Mouse (Mus musculus): ENCODE results near the gene Btg4. TPM values are rescaled to one million over a fixed set of nuclear protein-coding genes. Genes with fewer than 3 reads are reported as not detected.

The Btg4 gene
- 0.04 TPM for polyA plus RNA-seq (2012; fragmentation: generic; extraction: Trizol)

DNA sequence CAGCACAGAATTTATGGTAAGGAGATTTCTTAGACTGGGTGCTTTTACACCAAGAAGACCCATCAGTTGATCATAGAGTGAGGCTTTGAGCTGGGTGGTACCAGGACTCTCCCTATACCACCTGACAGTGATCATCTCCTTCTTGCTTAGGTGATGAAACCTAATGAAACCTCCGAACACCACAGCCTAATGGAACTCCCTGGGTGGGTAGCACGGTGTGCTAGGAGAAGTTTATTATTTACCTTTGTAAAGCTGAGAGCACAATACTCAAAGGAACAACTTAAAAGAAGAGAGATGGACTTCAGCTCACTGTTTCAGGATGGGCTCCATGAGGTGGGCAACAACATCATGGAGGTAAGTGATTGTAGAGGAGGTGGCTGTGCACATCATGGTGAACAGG lies at the start of gene Btg4:
TSS of gene Btg4 (plus strand) at position 301 of the 400 bp plus-strand sequence.
- H3K79me2 ChIP-seq (ENCODE audit: control insufficient read depth, insufficient read depth) = no peaks in the 10 kb centered on the region
- H3K36me3 ChIP-seq (ENCODE audit: control insufficient read depth, insufficient read depth) = peaks cover 11% of the 10 kb centered on the region
- H3K4me3 ChIP-seq = no peak within 1 kb of the TSS
- no peaks in the 10 kb centered on the region for H3K27me3 ChIP-seq (ENCODE audit: control insufficient read depth, insufficient read depth, insufficient read length)
- TF ChIP-seq E2F4 (IDR thresholded peaks at IDR 0.05; ENCODE audit: insufficient read depth) (no peak), USF1 (IDR thresholded peaks at IDR 0.05; ENCODE audit: low read depth) (no peak), TCF3 (IDR thresholded peaks at IDR 0.05; ENCODE audit: insufficient read length, low read depth) (no peak), CEBPB (IDR thresholded peaks at IDR 0.05; ENCODE audit: insufficient read depth, poor library complexity, severe bottlenecking) (peak; percentile 59; the same call in 1 of the 2 replicates)
- no peak within 1 kb of the TSS for H3ac ChIP-seq (ENCODE audit: control insufficient read depth, insufficient read length)
- H3K4me2 ChIP-seq (ENCODE audit: low read depth) = peak within 1 kb of the TSS; percentile 25

- TF ChIP-seq SRF (IDR thresholded peaks at IDR 0.05; ENCODE audit: control insufficient read depth, insufficient read length, low read depth) (no peak), TCF12 (IDR thresholded peaks at IDR 0.05; ENCODE audit: insufficient read depth, poor library complexity, severe bottlenecking) (no peak), POLR2A (IDR thresholded peaks at IDR 0.05; ENCODE audit: insufficient read length, low read depth) (no peak), MYOG (IDR thresholded peaks at IDR 0.05; ENCODE audit: control insufficient read depth in 1 of 3, insufficient read depth in 1 of 3, insufficient read length in 2 of 3, low read depth in 2 of 3) (no peak), POLR2AphosphoS2 (IDR thresholded peaks at IDR 0.05; ENCODE audit: insufficient read length, low read depth) (no peak), E2F4 (IDR thresholded peaks at IDR 0.05; ENCODE audit: insufficient read depth) (no peak), TCF3 (IDR thresholded peaks at IDR 0.05; ENCODE audit: insufficient read length, low read depth) (no peak), CEBPB (IDR thresholded peaks at IDR 0.05; ENCODE audit: insufficient read depth, poor library complexity, severe bottlenecking) (no peak), MAX (IDR thresholded peaks at IDR 0.05; ENCODE audit: low read depth) (no peak), MYOD1 (IDR thresholded peaks at IDR 0.05; ENCODE audit: control insufficient read depth in 1 of 3, insufficient read length in 2 of 3, low read depth in 2 of 3) (no peak)
- H3K79me2 ChIP-seq (ENCODE audit: control insufficient read depth, insufficient read depth) = no peaks in the 10 kb centered on the region
- no peak overlapping the region for H3ac ChIP-seq (ENCODE audit: control insufficient read depth, insufficient read length)
- H3K27me3 ChIP-seq (ENCODE audit: control insufficient read depth, insufficient read depth, insufficient read length) = no peaks in the 10 kb centered on the region
- H3K4me3 ChIP-seq = no peak overlapping the region
- no peaks in the 10 kb centered on the region for H3K36me3 ChIP-seq (ENCODE audit: control insufficient read depth, insufficient read depth)
- H3K4me2 ChIP-seq (ENCODE audit: low read depth) = no peak overlapping the region
Measured at GRCm38 (mm10) chr9:51013644-51014043, 47.1 kb upstream of the Btg4 start.

GRCm38 (mm10) chr9:51015732-51016131 lies 45.0 kb upstream of the Btg4 start:
- TF ChIP-seq POLR2AphosphoS2 (IDR thresholded peaks at IDR 0.05; ENCODE audit: insufficient read length, low read depth) = no peak
- TF ChIP-seq TCF3 (IDR thresholded peaks at IDR 0.05; ENCODE audit: insufficient read length, low read depth) = no peak
- no peak for TF ChIP-seq POLR2A (IDR thresholded peaks at IDR 0.05; ENCODE audit: insufficient read length, low read depth)
- TF ChIP-seq MYOG (IDR thresholded peaks at IDR 0.05; ENCODE audit: control insufficient read depth in 1 of 3, insufficient read depth in 1 of 3, insufficient read length in 2 of 3, low read depth in 2 of 3) = no peak
- H3K36me3 ChIP-seq (ENCODE audit: control insufficient read depth, insufficient read depth) = no peaks in the 10 kb centered on the region
- no peak overlapping the region for H3K4me3 ChIP-seq
- no peak overlapping the region for H3ac ChIP-seq (ENCODE audit: control insufficient read depth, insufficient read length)
- H3K27me3 ChIP-seq (ENCODE audit: control insufficient read depth, insufficient read depth, insufficient read length) = no peaks in the 10 kb centered on the region
- H3K4me2 ChIP-seq (ENCODE audit: low read depth) = no peak overlapping the region
- H3K79me2 ChIP-seq (ENCODE audit: control insufficient read depth, insufficient read depth) = no peaks in the 10 kb centered on the region

DNA sequence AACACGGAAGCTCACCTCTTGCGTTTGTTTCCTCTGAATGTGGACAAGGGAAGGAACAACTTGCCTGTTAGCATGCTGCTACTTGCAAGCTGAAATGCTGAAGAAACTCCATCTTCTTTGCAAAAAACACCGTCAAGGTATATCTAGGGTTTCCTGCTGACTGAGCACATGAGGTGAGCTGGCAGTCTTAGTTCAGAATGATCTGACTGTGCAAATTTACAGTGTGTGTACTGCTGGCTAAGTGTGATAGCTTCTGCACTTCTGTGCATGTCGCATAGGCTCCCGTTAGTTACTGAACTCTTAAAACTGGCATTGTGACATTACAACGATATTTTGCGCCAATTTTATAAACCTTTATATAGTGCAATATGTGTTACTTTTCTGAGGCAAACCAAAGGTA lies 41.0 kb upstream of the Btg4 start:
- Histone ChIP-seq H3K27me3 (ENCODE audit: control insufficient read depth, insufficient read depth, insufficient read length) (no peaks in the 10 kb centered on the region), H3ac (ENCODE audit: control insufficient read depth, insufficient read length) (no peak overlapping the region), H3K4me3 (no peak overlapping the region), H3K79me2 (ENCODE audit: control insufficient read depth, insufficient read depth) (no peaks in the 10 kb centered on the region), H3K36me3 (ENCODE audit: control insufficient read depth, insufficient read depth) (no peaks in the 10 kb centered on the region), H3K4me2 (ENCODE audit: low read depth) (no peak overlapping the region)
- no peak for TF ChIP-seq USF1 (IDR thresholded peaks at IDR 0.05; ENCODE audit: low read depth)
- no peak for TF ChIP-seq MAX (IDR thresholded peaks at IDR 0.05; ENCODE audit: low read depth)
- no peak for TF ChIP-seq TCF3 (IDR thresholded peaks at IDR 0.05; ENCODE audit: insufficient read length, low read depth)
- no peak for TF ChIP-seq TCF12 (IDR thresholded peaks at IDR 0.05; ENCODE audit: insufficient read depth, poor library complexity, severe bottlenecking)
- no peak for TF ChIP-seq SRF (IDR thresholded peaks at IDR 0.05; ENCODE audit: control insufficient read depth, insufficient read length, low read depth)
- no peak for TF ChIP-seq E2F4 (IDR thresholded peaks at IDR 0.05; ENCODE audit: insufficient read depth)
- no peak for TF ChIP-seq MYOD1 (IDR thresholded peaks at IDR 0.05; ENCODE audit: control insufficient read depth in 1 of 3, insufficient read length in 2 of 3, low read depth in 2 of 3)
- TF ChIP-seq REST (IDR thresholded peaks at IDR 0.05; ENCODE audit: insufficient read depth, insufficient read length) = no peak
- no peak for TF ChIP-seq POLR2AphosphoS2 (IDR thresholded peaks at IDR 0.05; ENCODE audit: insufficient read length, low read depth)
- no peak for TF ChIP-seq MYOG (IDR thresholded peaks at IDR 0.05; ENCODE audit: control insufficient read depth in 1 of 3, insufficient read depth in 1 of 3, insufficient read length in 2 of 3, low read depth in 2 of 3)
- TF ChIP-seq CEBPB (IDR thresholded peaks at IDR 0.05; ENCODE audit: insufficient read depth, poor library complexity, severe bottlenecking) = no peak
- TF ChIP-seq POLR2A (IDR thresholded peaks at IDR 0.05; ENCODE audit: insufficient read length, low read depth) = no peak

DNA sequence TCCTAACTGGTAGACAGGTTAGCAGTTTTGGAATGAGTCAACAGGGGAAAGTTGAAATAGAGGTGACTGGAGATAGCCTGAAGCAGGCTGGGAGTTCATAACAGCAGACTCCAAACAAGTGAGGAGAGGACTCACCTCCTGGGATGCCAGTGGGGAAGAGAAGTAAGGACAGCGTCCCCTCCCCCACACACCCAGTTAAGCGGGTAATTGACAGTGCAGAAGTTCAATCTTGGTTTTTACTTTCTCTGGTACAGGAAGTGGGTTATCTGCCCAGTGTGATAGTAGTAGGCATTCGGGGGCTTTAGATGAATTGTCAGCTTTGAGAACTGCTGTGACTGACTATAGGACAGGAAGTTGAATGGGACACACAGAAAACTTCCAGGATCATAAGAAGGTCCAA lies 40.4 kb upstream of the Btg4 start:
- Histone ChIP-seq H3ac (ENCODE audit: control insufficient read depth, insufficient read length) (no peak overlapping the region), H3K36me3 (ENCODE audit: control insufficient read depth, insufficient read depth) (no peaks in the 10 kb centered on the region), H3K4me2 (ENCODE audit: low read depth) (no peak overlapping the region), H3K4me3 (no peak overlapping the region), H3K27me3 (ENCODE audit: control insufficient read depth, insufficient read depth, insufficient read length) (no peaks in the 10 kb centered on the region), H3K79me2 (ENCODE audit: control insufficient read depth, insufficient read depth) (no peaks in the 10 kb centered on the region)
- no peak for TF ChIP-seq MYOG (IDR thresholded peaks at IDR 0.05; ENCODE audit: control insufficient read depth in 1 of 3, insufficient read depth in 1 of 3, insufficient read length in 2 of 3, low read depth in 2 of 3)
- TF ChIP-seq POLR2AphosphoS2 (IDR thresholded peaks at IDR 0.05; ENCODE audit: insufficient read length, low read depth) = no peak
- TF ChIP-seq TCF12 (IDR thresholded peaks at IDR 0.05; ENCODE audit: insufficient read depth, poor library complexity, severe bottlenecking) = no peak
- TF ChIP-seq REST (IDR thresholded peaks at IDR 0.05; ENCODE audit: insufficient read depth, insufficient read length) = no peak
- no peak for TF ChIP-seq CEBPB (IDR thresholded peaks at IDR 0.05; ENCODE audit: insufficient read depth, poor library complexity, severe bottlenecking)
- TF ChIP-seq MYOD1 (IDR thresholded peaks at IDR 0.05; ENCODE audit: control insufficient read depth in 1 of 3, insufficient read length in 2 of 3, low read depth in 2 of 3) = no peak
- TF ChIP-seq POLR2A (IDR thresholded peaks at IDR 0.05; ENCODE audit: insufficient read length, low read depth) = no peak
- TF ChIP-seq MAX (IDR thresholded peaks at IDR 0.05; ENCODE audit: low read depth) = no peak
- TF ChIP-seq SRF (IDR thresholded peaks at IDR 0.05; ENCODE audit: control insufficient read depth, insufficient read length, low read depth) = no peak
- TF ChIP-seq USF1 (IDR thresholded peaks at IDR 0.05; ENCODE audit: low read depth) = no peak
- no peak for TF ChIP-seq TCF3 (IDR thresholded peaks at IDR 0.05; ENCODE audit: insufficient read length, low read depth)
- TF ChIP-seq E2F4 (IDR thresholded peaks at IDR 0.05; ENCODE audit: insufficient read depth) = no peak

All from myocyte (in vitro differentiated cells).